Mouse (Mus musculus): ENCODE results near the gene Slc25a26.

DNA sequence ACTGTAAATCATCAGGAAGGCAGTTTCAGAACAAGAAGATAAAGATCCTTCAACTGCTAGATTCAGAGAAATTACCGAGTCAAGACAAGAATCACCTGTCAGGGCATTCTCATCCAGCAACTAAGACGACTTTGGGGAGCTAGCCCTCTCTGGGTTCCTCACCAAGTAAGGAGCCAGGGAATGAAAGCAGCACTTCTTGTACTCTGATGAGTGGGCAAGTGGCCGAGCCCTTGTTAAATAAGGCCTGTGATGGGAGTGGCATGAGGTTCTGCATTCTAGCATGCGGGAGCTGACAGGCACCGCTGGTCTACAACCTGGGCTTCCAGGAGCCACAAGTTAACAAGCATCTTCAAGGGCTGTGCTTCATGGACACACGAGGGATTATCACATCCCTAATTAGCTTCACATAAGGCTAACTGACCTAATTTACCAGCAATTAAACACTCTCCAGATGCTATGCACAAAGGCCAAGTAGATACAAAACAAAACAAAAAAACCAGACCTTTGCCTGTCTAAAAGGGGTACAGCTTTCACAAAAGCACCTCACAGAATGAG is 152.6 kb downstream of the Slc25a26 start:
- TF ChIP-seq POLR2A (IDR thresholded peaks at IDR 0.05; ENCODE audit: borderline replicate concordance, extremely low read depth, insufficient read depth, insufficient read length, poor library complexity, severe bottlenecking): no peak
- no peak for TF ChIP-seq CTCF (IDR thresholded peaks at IDR 0.05; ENCODE audit: borderline replicate concordance, extremely low read depth, insufficient read depth, insufficient read length)
